Mouse (Mus musculus): ENCODE data around the gene Ninj1. TPM values are rescaled to one million over a fixed set of nuclear protein-coding genes. Genes with fewer than 3 reads are reported as not detected.

The Ninj1 gene
- total RNA-seq, 2 experiments from 2014 or later, result 16.3 to 24.0 TPM

- intact Hi-C loops (cut with DNase I), result loop anchor here (2.0 to 10.0 kb wide), 4 partner anchors 23 to 515 kb away; no protein-coding TSS in a partner anchor
- DNase-seq (ENCODE audit: low spot score in 2 of 2), result peak; percentile 84 to 87
These were observed 17.7 kb upstream of the Ninj1 start for GRCm38 (mm10) chr13:49169448-49170207.

- intact Hi-C loops (cut with DNase I), result loop anchor here (2.0 to 10.0 kb wide), 4 partner anchors 24 to 516 kb away; no protein-coding TSS in a partner anchor
- peak in 1 of 2 experiments; percentile 75 for DNase-seq (ENCODE audit: low spot score in 2 of 2)
These were observed 16.7 kb upstream of the Ninj1 start for GRCm38 (mm10) chr13:49170623-49171022.

- intact Hi-C loops (cut with DNase I), result loop anchor here (2.0 to 10.0 kb wide), 5 partner anchors 25 to 517 kb away; no protein-coding TSS in a partner anchor
- DNase-seq (ENCODE audit: low spot score in 2 of 2), result peak in 1 of 2 experiments; percentile 52
These were observed 15.6 kb upstream of the Ninj1 start for GRCm38 (mm10) chr13:49171729-49172128.

- DNase-seq (ENCODE audit: low spot score in 2 of 2), result peak; percentile 61 to 92
These were observed 14.9 kb upstream of the Ninj1 start for GRCm38 (mm10) chr13:49172335-49172734.

GRCm38 (mm10) chr13:49172971-49173596 lies 14.2 kb upstream of the Ninj1 start:
- DNase-seq (ENCODE audit: low spot score in 2 of 2), result peak; percentile 84 to 87
- intact Hi-C loops (cut with DNase I), result loop anchor here (1.0 to 10.0 kb wide), 5 partner anchors 32 to 518 kb away; no protein-coding TSS in a partner anchor

More at GRCm38 (mm10) chr13:49172335-49172734, 14.9 kb upstream of the Ninj1 start:
- intact Hi-C loops (cut with DNase I), result loop anchor here (2.0 to 10.0 kb wide), 4 partner anchors 115 to 518 kb away; no protein-coding TSS in a partner anchor

GRCm38 (mm10) chr13:49175509-49175908 lies 11.8 kb upstream of the Ninj1 start:
- no peak for DNase-seq (ENCODE audit: low spot score in 2 of 2)
- intact Hi-C loops (cut with DNase I), result loop anchor here (10.0 kb wide), 1 partner anchor 521 kb away; no protein-coding TSS in a partner anchor

- intact Hi-C loops (cut with DNase I), result loop anchor here (10.0 kb wide), 1 partner anchor 524 kb away; no protein-coding TSS in a partner anchor
- peak; percentile 72 to 75 for DNase-seq (ENCODE audit: low spot score in 2 of 2)
These were observed 8.3 kb upstream of the Ninj1 start for GRCm38 (mm10) chr13:49178839-49179585.

GRCm38 (mm10) chr13:49180274-49180673 lies 7.0 kb upstream of the Ninj1 start:
- no peak for DNase-seq (ENCODE audit: low spot score in 2 of 2)
- intact Hi-C loops (cut with DNase I), result no loop called here

GRCm38 (mm10) chr13:49180691-49181090 lies 6.6 kb upstream of the Ninj1 start:
- intact Hi-C loops (cut with DNase I), result no loop called here

GRCm38 (mm10) chr13:49181411-49181984 lies 5.8 kb upstream of the Ninj1 start:
- DNase-seq (ENCODE audit: low spot score in 2 of 2), result no peak
- intact Hi-C loops (cut with DNase I), result no loop called here

More at GRCm38 (mm10) chr13:49180691-49181090, 6.6 kb upstream of the Ninj1 start:
- no peak for DNase-seq (ENCODE audit: low spot score in 2 of 2)

GRCm38 (mm10) chr13:49183161-49183560 lies 4.1 kb upstream of the Ninj1 start:
- intact Hi-C loops (cut with DNase I), result no loop called here
- no peak for DNase-seq (ENCODE audit: low spot score in 2 of 2)

GRCm38 (mm10) chr13:49183646-49184045 lies 3.6 kb upstream of the Ninj1 start:
- DNase-seq (ENCODE audit: low spot score in 2 of 2), result no peak
- intact Hi-C loops (cut with DNase I), result no loop called here

GRCm38 (mm10) chr13:49186798-49187287 lies 442 bp upstream of the Ninj1 start:
- no peak for DNase-seq (ENCODE audit: low spot score in 2 of 2)
- intact Hi-C loops (cut with DNase I), result no loop called here

- intact Hi-C loops (cut with DNase I), result no loop called here
These were observed 1.1 kb downstream of the Ninj1 start for GRCm38 (mm10) chr13:49188219-49188965.

GRCm38 (mm10) chr13:49188966-49189360 lies 1.7 kb downstream of the Ninj1 start:
- DNase-seq (ENCODE audit: low spot score in 2 of 2), result no peak
- intact Hi-C loops (cut with DNase I), result no loop called here

More at GRCm38 (mm10) chr13:49188219-49188965, 1.1 kb downstream of the Ninj1 start:
- no peak for DNase-seq (ENCODE audit: low spot score in 2 of 2)

- no peak for DNase-seq (ENCODE audit: low spot score in 2 of 2)
- intact Hi-C loops (cut with DNase I), result no loop called here
These were observed 2.9 kb downstream of the Ninj1 start for GRCm38 (mm10) chr13:49189970-49190870.

- intact Hi-C loops (cut with DNase I), result no loop called here
- DNase-seq (ENCODE audit: low spot score in 2 of 2), result no peak
These were observed 3.8 kb downstream of the Ninj1 start for GRCm38 (mm10) chr13:49190876-49191672.
